Mouse (Mus musculus) embryonic stem cell, embryonic (primary cell): ENCODE measurements around the gene Slc35b4.

Experiments
- CTCF ChIA-PET, 4 experiments: fragments of 300-600 bp in 2 of 4; fragments of 350-600 bp in 2 of 4; sonication (Branson Sonifier 250); formaldehyde crosslinking; loops; one replicate each; lab custom pipeline; 2022; ENCODE audit warnings: inconsistent platforms in 2 of 4; lab: Charles Lee
- POLR2A ChIA-PET, 4 experiments: fragments of 300-600 bp in 2 of 4; fragments of 350-600 bp in 2 of 4; sonication (Branson Sonifier 250); formaldehyde crosslinking; loops; one replicate each; lab custom pipeline; 2022; ENCODE audit warnings: antibody characterized with exemption in 4 of 4, inconsistent platforms in 1 of 4; lab: Charles Lee

Gene Slc35b4

GRCm38 (mm10) chr6:34155137-34155804 lies 21.6 kb downstream of the Slc35b4 start:
- ChIA-PET POLR2A (interaction anchor here in 3 of 4 experiments (0.8 to 2.2 kb wide), 11 partner anchors 14 to 97 kb away, joined by 3 to 12 read pairs (median 3); partner anchors contain the start of gene Slc35b4 (in 2 of the 3)), CTCF (no interaction called here)

- ChIA-PET CTCF (interaction anchor here in 1 of 4 experiments (0.6 kb wide), 1 partner anchor 79 kb away, joined by 3 read pairs; no protein-coding TSS in a partner anchor), POLR2A (interaction anchor here in 3 of 4 experiments (1.2 to 1.8 kb wide), 3 partner anchors 17 to 39 kb away, joined by 3 to 5 read pairs (median 3); no protein-coding TSS in a partner anchor)
These were observed 22.7 kb downstream of the Slc35b4 start for GRCm38 (mm10) chr6:34154202-34154601.

DNA sequence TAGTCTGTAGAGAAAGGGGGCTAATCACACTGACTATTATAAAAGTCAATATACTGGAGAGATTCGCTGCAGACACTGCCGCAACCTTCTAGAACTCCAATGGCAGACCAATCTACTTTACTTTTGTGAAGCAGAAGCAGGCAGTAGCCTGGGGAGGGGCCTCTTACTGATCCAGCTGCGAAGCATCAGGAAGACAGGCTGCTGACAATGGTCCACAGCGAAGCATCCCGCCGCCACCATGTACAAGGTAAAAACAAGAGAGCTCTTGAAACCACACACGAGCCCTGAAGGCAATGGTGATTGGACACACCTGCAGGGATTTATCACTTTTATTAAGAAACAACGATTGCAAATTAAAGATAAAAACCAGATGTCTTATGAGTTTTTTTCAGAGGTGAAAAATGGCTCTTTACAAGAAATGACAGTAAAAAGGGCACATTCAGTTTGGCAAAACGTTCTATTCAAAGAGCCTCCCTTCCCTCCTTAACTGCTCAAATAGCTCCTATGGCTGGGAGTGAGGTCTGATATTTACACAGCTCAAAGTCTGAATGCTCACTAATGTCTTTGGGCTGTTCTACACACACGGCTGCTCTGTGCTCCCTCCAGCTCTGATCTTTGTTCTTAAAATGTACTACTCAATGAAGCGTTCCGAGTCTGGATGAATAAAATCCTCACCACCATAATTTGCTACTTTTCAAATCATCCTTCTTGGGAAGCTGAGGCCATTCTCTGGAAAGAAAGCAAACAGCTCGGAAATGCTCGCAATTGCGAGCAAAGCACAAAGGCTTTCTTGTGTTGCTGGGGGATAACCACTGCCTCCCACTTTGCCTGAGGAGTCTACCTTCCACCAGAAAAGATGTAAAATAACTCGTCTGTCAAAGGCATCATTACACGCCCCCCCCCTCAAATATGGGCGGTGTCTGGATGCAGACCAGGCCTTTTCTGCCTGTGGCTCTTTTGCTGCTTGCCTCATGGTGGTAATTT lies 23.6 kb downstream of the Slc35b4 start:
- CTCF ChIA-PET: interaction anchor here in 2 of 4 experiments (0.6 to 0.7 kb wide), 2 partner anchors 80 to 179 kb away, joined by 3 read pairs; no protein-coding TSS in a partner anchor

GRCm38 (mm10) chr6:34149821-34150220 lies 27.1 kb downstream of the Slc35b4 start:
- ChIA-PET CTCF (no interaction called here), POLR2A (interaction anchor here in 2 of 4 experiments (0.6 to 1.8 kb wide), 5 partner anchors 22 to 44 kb away, joined by 3 to 8 read pairs (median 4); no protein-coding TSS in a partner anchor)

More for the DNA sequence above, 23.6 kb downstream of the Slc35b4 start:
- POLR2A ChIA-PET: interaction anchor here in 3 of 4 experiments (0.5 to 1.8 kb wide), 9 partner anchors 18 to 68 kb away, joined by 3 to 6 read pairs (median 4); no protein-coding TSS in a partner anchor

DNA sequence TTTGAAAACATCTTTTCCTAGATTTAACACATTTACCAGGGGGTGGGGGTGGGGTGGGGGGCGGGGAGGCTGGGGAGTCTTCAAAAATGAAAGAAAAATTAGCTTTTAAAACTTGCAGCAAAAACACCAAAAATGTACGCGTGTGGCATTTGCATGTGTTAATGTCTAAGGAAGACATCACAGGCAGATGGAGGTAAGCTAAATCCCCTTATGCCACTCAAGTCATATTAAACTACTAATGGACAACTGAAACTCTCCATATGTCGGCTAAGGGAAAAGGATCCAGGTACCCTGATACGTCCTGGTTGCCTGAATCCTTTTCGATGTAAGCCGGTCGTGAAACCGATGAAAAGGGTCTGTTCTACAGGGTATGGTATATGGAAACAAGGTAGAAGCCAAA lies 27.8 kb downstream of the Slc35b4 start:
- CTCF ChIA-PET: no interaction called here

DNA sequence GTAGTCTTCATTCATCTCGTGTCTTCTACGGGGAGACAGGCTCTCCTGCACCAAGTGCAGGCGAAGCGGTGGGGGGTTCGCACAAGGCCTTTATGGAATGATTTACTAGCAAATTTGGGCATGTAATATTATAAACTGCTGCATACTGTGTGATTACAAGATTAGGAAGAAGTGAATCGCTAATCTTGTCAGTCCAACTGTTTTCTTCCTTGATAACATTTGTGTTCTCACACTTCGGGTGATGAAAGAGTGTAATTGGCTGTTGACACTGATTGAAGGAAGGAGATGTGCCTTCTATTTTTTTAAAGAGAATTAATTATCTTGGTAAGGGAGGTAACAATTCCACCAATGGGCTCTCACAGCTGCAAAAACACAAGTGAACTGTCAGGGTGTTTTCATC lies 28.3 kb downstream of the Slc35b4 start:
- CTCF ChIA-PET: no interaction called here
- POLR2A ChIA-PET: interaction anchor here in 1 of 4 experiments (1.6 to 1.8 kb wide), 2 partner anchors 23 to 45 kb away, joined by 4 to 6 read pairs; no protein-coding TSS in a partner anchor

More for the DNA sequence above, 27.8 kb downstream of the Slc35b4 start:
- POLR2A ChIA-PET: interaction anchor here in 2 of 4 experiments (0.6 to 1.8 kb wide), 4 partner anchors 23 to 1311 kb away, joined by 3 to 6 read pairs (median 4); no protein-coding TSS in a partner anchor

GRCm38 (mm10) chr6:34148021-34148420 lies 28.9 kb downstream of the Slc35b4 start:
- ChIA-PET POLR2A (interaction anchor here in 2 of 4 experiments (0.6 kb wide), 2 partner anchors 15 to 690 kb away, joined by 3 to 5 read pairs; no protein-coding TSS in a partner anchor), CTCF (no interaction called here)

DNA sequence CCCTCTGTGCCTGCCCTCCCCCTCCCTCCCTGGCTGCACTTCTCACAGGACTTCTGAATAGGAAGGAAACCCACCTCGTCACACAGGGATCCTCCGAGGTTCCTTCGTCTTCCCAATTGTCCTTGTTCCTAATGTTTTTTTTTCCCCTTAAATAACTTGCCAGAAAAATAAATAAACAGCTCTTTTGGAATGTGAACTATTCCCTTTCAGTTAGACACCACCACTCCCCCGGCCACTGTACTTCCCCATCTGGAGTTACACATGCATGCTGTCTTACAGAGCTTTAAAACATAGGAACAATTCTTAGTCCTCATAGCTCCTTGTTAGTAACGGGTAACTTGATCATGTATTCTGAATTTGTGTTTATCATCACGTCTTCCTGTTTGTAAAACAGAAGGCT lies 30.9 kb downstream of the Slc35b4 start:
- ChIA-PET POLR2A (interaction anchor here in 1 of 4 experiments (0.6 kb wide), 1 partner anchor 46 kb away, joined by 15 read pairs; no protein-coding TSS in a partner anchor), CTCF (no interaction called here)

DNA sequence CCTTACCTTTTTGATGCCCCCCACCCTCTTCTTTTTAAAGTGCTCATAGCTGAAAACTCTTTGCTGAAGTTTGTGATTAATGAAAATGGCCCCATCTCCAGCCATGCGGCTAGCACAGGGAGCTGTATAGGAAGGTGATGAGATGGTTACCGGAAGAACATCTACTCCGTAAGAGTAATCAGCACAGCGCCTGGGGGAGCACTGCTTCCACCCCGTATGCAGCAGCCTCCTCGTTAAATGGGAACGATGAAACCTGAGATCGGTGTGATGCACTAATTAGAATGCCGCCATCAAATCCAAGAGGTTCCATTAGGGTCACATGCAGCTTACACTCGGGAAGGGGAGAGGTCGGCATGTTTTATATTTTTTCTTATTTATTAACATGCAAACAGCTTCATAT lies 34.0 kb downstream of the Slc35b4 start:
- POLR2A ChIA-PET: interaction anchor here in 2 of 4 experiments (0.6 to 1.8 kb wide), 6 partner anchors 34 to 421 kb away, joined by 3 to 5 read pairs (median 4); partner anchors contain the start of gene Slc35b4 (in 1 of the 2)
- CTCF ChIA-PET: interaction anchor here in 2 of 4 experiments (0.6 kb wide), 2 partner anchors 56 to 272 kb away, joined by 3 to 4 read pairs; no protein-coding TSS in a partner anchor

DNA sequence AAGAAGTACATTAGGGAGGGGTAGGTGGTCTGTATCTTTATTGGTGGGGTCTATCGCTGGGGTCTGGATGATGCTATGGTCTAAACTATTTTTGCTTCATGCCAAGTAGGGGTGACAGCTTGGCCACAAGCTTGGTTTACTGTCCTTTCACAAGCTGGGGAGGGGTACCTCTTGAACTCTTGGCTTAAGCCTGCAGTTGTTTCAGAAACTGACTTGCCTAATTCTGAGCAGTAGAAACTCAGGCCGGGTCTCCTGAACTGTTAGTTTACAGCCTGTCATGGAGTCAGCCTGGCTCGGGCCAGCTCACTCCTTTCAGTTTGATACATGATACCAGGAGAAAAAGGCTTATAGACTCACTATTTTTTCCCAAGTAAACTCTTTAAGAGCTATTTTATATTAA lies 38.5 kb downstream of the Slc35b4 start:
- ChIA-PET POLR2A (no interaction called here), CTCF (no interaction called here)

- CTCF ChIA-PET: no interaction called here
- POLR2A ChIA-PET: no interaction called here
These were observed 44.5 kb downstream of the Slc35b4 start for GRCm38 (mm10) chr6:34132391-34132790.

- ChIA-PET CTCF (no interaction called here), POLR2A (no interaction called here)
These were observed 47.6 kb downstream of the Slc35b4 start for GRCm38 (mm10) chr6:34129261-34129660.

DNA sequence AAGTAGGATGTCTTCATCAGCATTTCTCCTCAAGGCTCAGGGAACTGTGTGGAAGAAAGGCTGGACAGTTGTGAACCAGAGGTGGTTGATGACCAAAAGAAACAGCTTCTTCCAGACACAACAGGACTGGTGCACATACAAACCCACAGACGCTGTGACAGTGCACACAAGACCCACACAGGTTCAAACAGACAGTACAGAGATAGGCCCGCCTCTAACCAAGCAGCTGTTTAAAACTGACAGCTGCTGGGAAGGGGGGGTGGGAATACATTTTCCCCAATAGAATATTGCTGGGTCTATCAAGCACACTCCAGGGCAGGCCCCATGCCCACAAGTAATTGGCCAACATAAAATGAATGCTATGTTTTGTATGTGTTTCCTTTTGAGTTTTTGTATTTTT lies 52.5 kb downstream of the Slc35b4 start:
- POLR2A ChIA-PET: interaction anchor here in 1 of 4 experiments (0.7 kb wide), 1 partner anchor 49 kb away, joined by 3 read pairs; no protein-coding TSS in a partner anchor
- CTCF ChIA-PET: no interaction called here

DNA sequence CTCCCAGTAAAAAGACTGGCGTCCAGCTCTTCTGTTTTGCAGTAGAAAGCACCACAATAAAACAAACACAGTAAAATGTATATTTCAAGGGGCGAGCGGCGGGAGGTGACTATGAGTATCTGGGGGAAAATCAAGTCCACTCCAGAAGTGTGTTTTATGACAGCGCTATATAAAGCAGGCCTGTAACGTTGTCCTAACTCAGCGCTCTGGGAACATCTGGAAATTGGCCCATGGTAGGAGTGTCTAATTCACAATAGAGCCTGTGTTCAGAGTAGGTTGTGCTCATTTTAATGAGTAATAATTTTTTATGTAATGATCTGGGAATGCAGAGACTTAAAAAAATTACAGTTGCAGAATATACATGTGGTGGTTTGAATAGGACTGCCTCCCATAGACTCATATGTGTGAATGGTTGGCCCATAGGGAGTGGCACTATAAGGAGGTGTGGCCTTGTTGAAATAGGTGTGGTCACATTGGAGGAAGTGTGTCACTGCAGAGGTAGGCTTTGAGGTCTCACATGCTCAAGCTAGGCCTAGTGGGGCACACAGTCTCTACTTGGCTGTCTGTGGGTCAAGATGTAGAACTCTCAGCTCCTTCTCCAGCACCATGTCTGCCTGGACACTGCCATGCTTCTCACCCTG lies 60.0 kb downstream of the Slc35b4 start:
- CTCF ChIA-PET: no interaction called here
- POLR2A ChIA-PET: no interaction called here

- CTCF ChIA-PET: no interaction called here
- POLR2A ChIA-PET: interaction anchor here in 1 of 4 experiments (1.5 kb wide), 1 partner anchor 9 kb away, joined by 4 read pairs; no protein-coding TSS in a partner anchor
These were observed 65.5 kb downstream of the Slc35b4 start for GRCm38 (mm10) chr6:34111406-34111805.

DNA sequence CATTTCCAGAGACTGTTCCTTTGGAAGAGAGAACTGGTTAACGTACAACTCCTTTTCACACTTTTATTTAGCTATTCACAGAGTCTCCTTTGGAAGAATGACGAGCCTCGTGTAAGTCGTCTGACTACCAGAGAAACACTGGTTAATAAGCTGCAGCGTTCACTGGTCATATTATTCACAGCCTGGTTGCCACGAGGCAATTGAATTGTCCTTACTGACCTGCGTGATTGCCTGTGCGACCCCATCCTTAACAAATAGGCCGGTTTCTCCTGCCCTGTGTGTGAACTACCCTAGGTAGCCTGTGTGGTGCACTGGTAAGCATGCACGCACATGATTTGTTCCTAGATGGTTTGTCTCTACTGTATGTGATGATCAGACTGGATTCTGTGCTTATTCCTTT lies 66.3 kb downstream of the Slc35b4 start:
- CTCF ChIA-PET: interaction anchor here in 1 of 4 experiments (0.6 kb wide), 1 partner anchor 768 kb away, joined by 3 read pairs; no protein-coding TSS in a partner anchor
- POLR2A ChIA-PET: no interaction called here
